Mouse (Mus musculus) thymus, adult 2 months (tissue): ENCODE data around the gene Snd1.

Source experiments
- CTCF ChIP-seq: fragments of 200-500 bp; IDR thresholded peaks from 2 replicates; pipeline ENCODE4 v1.5.1; 2012; ENCODE audit warnings: mild to moderate bottlenecking, control low read depth, low read length, moderate library complexity, borderline replicate concordance; ENCODE audit not compliant: control insufficient read depth, poor library complexity, insufficient read depth; ENCODE audit errors: extremely low read depth
- POLR2A ChIP-seq: fragments of 200-500 bp; IDR thresholded peaks from 2 replicates; pipeline ENCODE4 v1.6.1; 2012; ENCODE audit warnings: mild to moderate bottlenecking, low read length, control low read depth, moderate library complexity; ENCODE audit not compliant: control insufficient read depth, poor library complexity, insufficient read depth; ENCODE audit errors: extremely low read depth

GRCm38 (mm10) chr6:28459221-28459668 lies 15.7 kb upstream of the Snd1 start:
- TF ChIP-seq CTCF (no peak), POLR2A (no peak)
